Mouse (Mus musculus): ENCODE measurements at regions not wholly inside any gene's neighbourhood (a gene's known extent, or its start where the extent isn't known, plus 50 kb on each side); places are given as distances from the start of the nearest gene placed in this dataset.

DNA sequence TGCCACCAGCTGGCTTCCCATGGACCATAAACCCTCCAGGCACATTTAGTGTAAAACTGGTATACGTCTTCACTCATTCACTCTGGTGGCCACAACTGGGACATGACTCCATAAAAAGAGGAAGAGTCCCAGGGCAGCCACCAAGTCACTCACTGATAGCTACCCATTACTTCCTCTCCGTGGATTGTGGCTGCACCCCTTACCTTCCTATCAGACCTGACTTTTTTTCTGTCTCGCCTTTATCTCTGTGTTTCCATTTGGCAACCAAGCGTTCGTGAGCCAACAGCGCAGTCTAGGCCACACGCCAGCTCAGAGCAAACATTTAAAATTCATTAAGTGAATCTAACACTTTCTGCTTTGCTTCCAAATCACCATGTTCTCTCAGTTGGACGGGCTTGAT is 53.9 kb upstream of the Slc44a1 start:
- intact Hi-C loops (cut with DNase I): no loop called here
- no peak for DNase-seq

DNA sequence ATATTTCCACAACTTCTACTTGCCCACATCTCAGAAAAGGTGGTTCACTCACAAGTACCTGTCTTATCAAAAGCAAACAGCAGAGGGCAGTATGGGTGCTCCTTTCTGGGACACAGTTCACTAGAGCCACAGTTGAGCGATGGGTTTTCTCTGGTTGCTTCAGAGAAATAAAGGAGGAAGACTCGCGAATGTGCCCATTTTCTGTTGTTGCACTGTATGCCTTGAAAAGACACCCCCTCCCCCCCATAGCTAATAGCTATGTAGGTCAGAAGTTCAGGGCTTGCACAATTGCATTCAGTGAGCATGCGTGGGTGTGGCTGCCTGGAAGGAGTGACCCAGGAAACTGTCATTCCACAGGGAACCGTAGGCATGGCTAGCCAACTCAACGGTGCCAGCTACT is 55.5 kb upstream of the Slc44a1 start:
- peak; percentile 35 to 63 for DNase-seq
- intact Hi-C loops (cut with DNase I): loop anchor here (5.0 kb wide), 2 partner anchors 68 to 208 kb away; no protein-coding TSS in a partner anchor

DNA sequence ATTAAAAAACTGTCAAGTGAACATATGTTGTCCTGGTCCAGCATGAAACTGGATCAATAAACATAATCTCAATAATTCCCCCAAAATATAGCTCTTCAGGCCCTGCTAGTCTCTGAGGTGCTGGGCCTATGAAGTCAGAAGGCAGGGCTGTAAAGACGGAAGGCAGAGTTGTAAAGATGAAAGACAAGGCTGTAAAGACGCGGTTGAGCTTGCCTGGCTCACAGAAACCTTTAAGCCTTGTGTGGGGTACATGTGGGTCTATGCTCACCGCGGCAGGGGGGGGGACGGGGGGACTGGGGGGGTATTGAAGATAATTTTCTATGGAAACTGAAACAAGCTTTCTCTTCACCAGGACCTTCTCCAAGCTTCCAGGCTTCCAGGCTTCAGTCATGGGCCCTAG is 56.1 kb upstream of the Slc44a1 start:
- intact Hi-C loops (cut with DNase I): loop anchor here (5.0 kb wide), 2 partner anchors 68 to 208 kb away; no protein-coding TSS in a partner anchor
- DNase-seq: no peak

DNA sequence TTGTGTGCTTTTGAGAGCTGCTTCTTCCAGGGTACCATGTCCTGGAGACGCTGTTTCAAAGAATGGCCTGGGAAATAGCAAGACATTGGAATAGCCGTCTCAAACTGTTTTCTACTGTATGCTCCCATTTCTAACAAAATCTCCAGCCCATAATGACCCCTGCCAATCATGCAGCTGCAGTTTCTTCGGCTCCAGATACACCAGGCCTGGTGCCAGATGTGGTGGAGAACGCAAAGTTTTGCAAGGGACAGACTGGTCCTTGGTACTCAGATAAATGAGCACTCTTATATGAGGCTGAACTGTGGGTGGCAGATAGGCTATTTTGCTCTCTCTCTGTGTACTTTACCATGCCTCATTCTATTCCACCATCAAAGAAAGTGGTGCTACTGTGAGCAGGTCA is 58.2 kb upstream of the Slc44a1 start:
- no peak for DNase-seq
- intact Hi-C loops (cut with DNase I): loop anchor here (5.0 kb wide), 2 partner anchors 70 to 210 kb away; no protein-coding TSS in a partner anchor

DNA sequence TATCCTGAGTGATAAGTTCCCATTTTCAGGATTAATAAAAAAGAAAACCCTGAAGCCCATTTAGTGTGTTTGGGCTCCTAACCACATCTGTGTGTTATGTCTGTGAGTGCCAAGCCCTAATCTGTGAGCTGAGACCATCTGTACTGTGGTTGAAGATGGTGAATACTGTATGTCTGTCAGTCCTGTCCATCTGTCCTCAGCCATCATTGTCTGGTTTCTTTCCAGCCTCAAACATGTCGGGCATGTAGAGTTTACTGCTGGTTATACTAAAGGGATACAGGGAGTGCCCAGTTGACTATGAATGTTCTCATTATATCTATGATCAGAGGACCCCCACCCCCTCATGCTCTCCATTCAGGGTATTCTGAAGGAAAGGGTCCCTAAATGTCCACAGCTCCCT is 60.4 kb upstream of the Slc44a1 start:
- DNase-seq: no peak
- intact Hi-C loops (cut with DNase I): loop anchor here (5.0 kb wide), 2 partner anchors 72 to 212 kb away; no protein-coding TSS in a partner anchor

DNA sequence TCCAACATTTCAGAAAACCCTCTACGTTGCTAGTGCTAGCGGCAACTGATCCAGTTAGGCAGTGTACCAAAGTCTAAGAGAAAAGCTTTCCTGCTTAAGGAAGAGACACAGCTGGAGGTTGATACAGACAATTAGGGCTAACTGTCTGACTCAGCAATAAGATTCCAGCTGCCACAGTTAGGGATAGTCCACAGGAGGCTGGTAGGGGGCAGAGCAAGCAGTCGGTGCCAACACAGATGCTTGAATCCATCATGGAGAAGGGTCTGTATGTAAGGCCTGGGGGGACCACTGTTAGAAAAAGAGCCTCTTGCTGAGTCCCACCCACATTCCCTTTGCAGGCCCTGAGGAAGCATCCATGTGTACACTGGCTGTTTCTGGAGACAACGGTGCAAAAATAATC is 63.2 kb upstream of the Slc44a1 start:
- DNase-seq: no peak
- intact Hi-C loops (cut with DNase I): no loop called here

DNA sequence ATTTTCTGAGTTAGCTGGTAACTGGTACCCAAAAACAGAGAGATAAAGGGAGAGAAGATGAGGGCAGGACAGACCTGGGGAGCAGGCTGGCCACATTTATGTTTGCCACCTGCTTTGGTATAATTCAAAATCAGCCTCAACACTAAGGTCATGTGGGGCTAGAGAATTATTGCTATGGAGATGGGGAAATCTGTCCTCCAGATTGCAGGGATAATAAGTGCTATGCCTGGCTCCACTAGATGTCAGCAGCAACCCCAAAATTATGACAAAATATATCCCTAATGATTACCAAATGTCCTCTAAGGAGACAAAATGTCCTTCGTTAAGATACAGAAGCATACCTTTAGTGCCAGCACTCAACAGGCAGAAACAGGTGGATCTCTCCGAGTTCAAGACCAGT is 83.8 kb upstream of the Slc44a1 start:
- DNase-seq: no peak
- intact Hi-C loops (cut with DNase I): no loop called here

DNA sequence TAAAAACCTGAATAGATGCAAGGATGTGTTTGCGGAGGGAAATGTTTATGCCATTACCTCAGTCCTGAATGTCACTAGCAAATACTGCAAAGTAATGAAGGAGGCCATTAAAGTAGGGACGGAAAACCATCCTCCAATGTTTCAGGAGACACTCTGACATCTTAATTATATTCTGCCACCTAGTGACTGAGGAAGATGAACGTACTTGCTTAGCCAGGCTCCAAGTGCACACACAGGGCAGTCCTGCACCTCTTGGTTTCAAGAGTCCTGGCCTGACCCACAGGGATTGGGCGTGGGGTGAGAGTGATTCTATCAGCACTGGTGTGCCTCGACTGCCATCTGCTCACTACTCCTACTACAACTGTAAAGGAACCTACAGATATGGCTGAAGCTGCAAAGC is 85.3 kb upstream of the Slc44a1 start:
- peak in 1 of 2 experiments; percentile 29 for DNase-seq
- intact Hi-C loops (cut with DNase I): loop anchor here (1.0 to 2.0 kb wide), 2 partner anchors 197 to 244 kb away; no protein-coding TSS in a partner anchor

DNA sequence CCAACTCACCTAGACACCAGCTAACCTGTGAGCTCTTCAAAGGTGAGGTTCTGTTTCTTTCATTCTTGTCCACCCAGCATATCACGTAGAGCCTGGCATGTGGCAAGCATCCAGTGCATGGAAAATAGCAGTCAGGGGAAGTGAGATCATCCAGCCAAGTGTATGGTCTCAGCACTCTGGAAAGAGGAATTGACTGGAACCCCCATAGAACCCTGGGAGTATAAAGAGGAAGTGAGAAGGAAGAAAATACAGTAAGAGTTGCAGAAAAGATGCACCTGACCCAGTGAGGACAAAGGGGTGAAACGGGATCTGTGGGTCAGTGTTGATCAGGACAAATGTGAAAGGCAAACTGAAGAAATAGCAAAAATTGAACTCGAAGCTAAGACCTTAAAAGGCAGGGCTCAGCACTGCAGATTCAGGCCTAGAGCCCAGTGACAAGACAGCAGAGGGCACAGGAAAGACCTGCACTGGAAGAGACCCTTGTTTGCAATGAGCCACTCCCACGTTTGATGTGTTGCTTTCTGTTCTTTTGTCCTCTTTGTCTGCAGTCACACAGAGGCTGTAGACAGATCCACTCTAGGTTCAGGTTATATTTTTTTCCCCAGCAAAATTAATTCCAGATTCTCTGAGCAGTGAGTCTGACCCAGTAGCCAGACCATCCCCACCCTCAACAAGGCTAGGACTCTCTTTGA is 86.7 kb upstream of the Slc44a1 start:
- DNase-seq: no peak
- intact Hi-C loops (cut with DNase I): loop anchor here (2.0 kb wide), 1 partner anchor 243 kb away; no protein-coding TSS in a partner anchor

DNA sequence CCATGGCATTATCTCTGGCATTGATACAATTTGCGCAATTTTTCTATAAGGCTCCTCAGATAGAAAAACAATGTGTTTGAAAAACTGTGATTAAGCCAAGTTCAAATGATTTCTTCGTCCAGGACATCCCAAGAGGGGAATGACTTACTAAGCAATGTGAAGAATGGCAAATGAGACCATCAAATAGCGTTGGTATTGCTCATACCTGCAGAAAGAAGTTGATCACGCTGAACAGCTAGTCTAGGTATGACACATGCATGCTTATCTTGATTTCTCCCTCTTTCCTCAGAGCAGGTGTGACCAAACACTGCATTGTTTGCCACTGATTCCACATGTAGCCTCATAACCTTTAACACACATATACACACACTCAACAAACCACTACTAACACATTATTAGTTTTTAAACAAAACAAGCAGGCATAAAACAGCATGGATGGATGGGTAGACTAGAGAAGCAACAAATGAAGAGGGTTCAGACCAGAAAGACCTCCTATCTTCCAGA is 89.1 kb upstream of the Slc44a1 start:
- DNase-seq: no peak
- intact Hi-C loops (cut with DNase I): no loop called here

DNA sequence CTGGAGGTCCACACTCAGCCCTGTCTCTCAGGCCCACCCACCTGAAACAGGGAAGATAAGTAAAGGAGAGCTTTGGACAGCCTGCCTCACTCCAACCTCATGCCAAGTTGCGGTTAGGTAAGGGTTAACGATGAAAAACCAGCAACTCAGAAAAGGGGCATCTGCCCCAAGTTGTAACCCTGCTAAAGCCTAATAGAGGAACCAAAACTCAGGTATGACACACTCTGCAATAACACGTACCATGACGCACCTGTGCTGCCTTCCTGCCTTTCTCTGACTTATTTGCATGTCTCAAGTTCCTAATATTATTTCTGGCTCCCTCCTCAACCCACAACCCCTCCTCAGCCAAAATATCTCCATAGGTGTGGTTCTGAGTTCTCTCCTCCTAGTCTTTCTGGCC is 94.9 kb upstream of the Slc44a1 start:
- intact Hi-C loops (cut with DNase I): no loop called here
- no peak for DNase-seq

DNA sequence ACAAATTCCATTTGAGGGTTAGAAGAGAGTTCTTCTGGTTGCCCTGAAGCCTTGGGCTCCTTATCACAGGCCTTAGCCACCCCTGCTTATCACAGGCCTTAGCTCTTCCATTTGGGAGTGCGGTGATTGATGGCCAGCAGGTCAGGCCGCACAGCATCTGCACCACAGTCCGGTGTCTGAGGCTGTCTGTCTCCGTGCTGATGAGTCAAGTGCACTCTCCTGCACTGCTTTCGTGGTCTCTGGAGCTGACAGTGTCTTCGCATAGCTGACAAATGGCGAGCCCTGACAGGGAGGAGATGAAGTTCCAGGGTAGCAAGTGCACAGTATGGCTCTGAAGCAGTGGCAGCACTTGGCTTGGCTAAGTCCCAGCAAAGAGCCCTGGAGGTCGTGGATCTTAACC is 95.7 kb upstream of the Slc44a1 start:
- DNase-seq: no peak
- intact Hi-C loops (cut with DNase I): no loop called here

DNA sequence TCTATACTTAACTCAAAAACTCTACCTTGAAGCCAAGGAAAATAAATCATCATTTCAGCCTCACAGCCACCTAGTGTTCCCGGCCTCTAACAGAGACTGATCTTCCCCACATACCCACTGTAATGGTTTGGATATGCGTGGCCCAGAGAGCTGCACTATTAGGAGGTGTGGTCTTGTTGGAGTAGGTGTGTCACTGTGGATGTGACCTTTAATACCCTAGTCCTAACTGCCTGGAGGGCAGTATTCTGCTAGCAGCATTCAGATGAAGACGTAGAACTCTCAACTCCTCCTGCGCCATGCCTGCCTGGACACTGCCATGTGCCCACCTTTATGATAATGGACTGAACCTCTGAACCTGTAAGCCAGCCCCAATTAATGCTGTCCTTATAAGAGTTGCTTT is 99.0 kb upstream of the Slc44a1 start:
- intact Hi-C loops (cut with DNase I): no loop called here

DNA sequence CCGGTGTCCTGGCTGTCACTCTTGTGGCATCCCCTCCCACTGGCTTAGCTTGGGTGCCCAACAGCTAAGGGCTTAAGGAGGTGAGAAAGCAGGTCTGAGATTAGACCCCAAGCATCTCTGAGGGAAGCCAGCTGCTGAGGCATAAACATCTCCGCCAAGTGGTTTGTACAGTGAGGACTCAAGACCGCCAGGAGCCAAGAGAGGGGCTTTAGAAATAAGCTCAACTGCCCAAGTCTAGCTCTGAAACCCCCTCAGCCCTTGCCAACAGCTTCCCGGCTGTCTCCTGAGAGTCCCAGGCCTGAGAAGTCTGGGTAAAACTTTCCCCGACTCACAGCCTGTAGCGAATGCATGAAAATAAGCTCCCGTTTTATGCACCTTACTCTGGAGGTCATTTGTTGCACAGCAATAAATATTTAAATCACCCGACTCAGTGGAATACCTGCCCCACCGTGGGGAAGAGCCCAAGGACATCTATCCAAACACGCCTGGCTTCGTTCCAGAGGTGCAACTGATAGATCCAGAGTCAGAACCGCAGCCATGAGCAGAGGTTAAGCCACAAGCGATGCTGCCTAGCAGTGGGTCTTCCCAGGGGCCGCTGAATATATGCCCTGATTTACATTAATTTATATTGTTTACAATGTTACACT is 100.1 kb upstream of the Slc44a1 start:
- intact Hi-C loops (cut with DNase I): no loop called here

More for the DNA sequence above, 99.0 kb upstream of the Slc44a1 start:
- DNase-seq: no peak

DNA sequence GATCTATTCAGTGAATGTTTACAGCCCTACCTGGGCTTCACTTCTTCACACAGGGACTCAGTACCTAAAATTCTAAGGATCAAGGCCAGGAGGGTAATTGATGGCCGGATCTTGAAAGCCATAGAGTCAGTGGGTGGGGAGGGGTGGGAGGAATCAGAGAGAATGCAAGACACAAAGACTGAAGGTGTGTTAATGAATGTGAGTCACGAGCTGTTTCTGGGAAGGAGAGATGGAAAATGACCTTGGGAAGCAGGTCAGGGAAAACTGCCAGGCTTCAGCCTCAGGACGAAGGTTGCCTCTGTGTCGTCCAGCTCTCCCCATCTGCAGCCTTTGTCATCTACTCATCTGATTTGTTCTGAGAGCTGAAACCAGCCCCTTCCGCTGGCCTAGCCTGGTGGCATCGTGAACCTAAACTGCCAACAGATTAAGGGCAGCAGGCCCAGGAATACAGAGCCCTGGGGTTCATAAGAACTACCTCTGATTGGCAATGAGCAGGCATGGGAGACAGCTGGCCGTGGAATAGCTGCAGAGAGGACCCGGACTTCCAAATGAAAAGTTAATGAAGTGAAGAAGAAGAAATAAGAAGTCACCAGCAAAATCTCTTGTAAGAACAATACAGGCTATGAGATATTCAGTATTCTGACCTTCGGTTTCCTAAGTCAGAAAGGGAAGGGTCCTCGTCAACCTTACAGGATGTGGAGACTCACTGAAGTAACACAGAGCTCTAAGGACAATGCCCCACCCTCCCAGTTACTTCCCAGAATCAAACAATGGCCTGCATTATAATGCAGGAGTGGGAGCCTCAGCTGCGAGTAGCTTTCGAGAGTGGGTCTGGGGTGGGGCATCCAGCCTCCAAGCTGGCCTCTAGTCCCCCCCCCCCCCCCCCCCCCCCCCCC is 100.8 kb upstream of the Slc44a1 start:
- intact Hi-C loops (cut with DNase I): no loop called here
- no peak for DNase-seq

More for the DNA sequence above, 100.1 kb upstream of the Slc44a1 start:
- DNase-seq: no peak

DNA sequence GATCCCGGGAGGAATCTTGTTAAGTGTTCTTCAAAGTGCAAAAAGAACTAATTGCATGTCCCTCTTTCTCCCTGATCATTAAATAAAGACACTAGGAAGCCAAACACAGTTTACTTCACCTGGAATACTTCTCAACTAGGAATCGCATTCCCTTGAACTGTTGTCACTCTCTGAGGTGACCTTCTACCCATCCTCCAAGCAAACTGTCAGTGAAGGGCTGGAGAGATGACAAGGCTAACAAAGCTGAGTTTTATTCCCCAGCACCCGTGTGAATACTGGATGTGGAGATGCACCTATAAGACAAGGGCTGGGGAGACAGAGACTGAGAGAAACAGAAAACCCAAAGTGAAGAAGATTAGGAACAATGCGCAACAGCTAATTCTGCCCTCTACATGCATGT is 101.7 kb upstream of the Slc44a1 start:
- intact Hi-C loops (cut with DNase I): no loop called here

DNA sequence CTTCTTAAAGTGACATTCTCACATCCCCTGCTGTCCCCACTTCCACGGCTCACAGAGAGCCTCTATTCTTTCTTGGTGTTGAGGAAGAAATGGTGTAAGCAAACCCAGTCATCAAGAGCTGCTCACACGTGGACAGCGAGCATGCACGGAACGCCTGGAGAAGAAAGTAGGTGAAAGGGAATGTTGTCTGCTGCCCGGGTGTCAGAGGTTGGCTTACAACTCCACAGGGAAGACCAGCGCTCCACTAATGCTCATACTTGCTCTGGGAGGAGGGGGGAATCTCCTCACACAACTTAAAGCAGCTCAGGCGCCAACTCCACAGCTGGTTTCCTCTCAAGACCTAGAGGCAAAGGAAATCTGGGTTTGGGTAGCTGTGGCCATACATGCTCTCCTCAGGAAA is 102.4 kb upstream of the Slc44a1 start:
- intact Hi-C loops (cut with DNase I): no loop called here
- no peak for DNase-seq

More for the DNA sequence above, 101.7 kb upstream of the Slc44a1 start:
- DNase-seq: no peak

DNA sequence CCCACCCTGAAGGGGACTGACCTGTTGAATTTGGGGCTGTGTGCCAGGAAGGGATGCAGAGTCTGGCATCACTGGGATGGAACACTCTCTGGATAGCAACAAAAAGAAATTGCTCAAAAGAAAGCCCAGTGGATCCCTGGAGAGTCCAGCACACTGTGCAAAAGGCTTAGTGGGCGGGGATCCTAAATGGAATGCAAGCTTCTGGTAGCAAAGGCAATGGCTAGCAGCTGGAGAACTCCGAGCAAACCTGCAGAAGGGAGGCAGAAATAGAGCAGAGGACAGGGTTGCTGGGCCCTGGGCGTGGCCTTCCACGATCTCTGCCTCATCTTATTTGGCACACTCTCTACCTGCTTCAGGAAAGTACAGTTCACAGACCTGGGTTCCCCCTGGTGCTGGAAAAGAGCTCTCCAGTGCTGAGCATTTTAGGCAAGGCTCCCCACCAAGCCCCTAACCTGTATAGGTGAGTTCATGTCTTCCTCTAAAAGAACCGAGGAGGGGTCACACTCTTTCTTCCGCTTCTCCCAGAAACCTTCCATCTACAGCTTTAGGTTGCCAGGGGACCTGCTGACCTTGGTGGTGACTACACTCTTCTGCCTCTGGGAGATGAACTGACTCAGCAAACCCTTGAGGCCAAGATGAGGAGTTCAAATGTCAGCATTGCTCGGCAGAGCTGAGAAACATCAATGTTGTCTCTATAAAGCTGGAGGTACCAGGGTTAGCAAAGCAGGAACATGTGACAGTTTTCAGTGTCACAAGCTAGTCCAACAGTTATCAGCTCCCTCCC is 112.6 kb upstream of the Slc44a1 start:
- no peak for DNase-seq
- intact Hi-C loops (cut with DNase I): no loop called here

DNA sequence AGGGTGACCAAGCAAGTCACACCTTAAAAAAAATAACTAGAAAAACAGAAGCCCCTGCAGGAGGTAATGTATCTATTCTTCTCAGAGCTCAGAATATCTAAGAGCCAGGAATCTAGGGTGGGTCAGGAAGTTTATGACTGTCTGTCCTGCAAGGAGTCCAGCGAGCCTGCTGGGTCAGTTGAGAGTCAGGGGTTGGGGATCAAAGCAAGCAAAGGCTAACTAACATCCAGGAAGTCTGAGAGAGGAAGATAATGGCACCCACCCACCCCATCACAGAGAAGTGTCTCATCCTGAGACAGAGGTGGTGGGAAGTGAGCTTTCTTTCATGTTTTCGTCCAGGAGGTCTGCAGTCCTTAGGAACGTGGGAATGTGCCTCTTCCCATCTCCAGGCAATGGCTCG is 116.4 kb upstream of the Slc44a1 start:
- intact Hi-C loops (cut with DNase I): no loop called here
- no peak for DNase-seq

DNA sequence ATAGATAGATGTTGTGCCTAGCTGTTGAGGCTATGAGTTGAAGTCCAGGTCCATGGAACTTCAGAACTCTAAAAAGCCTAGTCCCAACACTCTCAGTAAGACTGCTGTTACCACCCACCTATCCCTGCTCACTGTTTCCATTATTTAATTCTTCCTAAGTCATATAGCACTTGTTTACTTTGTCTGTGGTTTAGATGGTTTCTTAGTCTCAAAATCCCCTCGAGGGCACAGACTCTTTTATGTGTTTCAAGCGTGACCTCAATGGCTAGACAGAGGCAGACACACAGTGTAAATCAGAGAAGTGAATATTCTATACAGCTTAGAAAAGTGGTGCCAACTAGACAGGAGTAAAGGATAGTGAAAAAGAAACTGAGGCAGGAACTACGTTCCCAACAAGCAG is 117.0 kb upstream of the Slc44a1 start:
- intact Hi-C loops (cut with DNase I): no loop called here
- no peak for DNase-seq

Data from gastrocnemius, postnatal 36 days (tissue).